Mouse (Mus musculus) midbrain, embryonic 12.5 days (tissue): ENCODE measurements around the gene Slc17a6. TPM values are rescaled to one million over a fixed set of nuclear protein-coding genes. Genes with fewer than 3 reads are reported as not detected.

Source experiments
- ATAC-seq: fragments of 200-750 bp; cut with Nextera tagmentation; 2 replicates; pipeline ENCODE4 v1.8.0; 2017; ENCODE audit warnings: low read depth, moderate TSS enrichment, moderate library complexity; ENCODE audit not compliant: low FRiP score
- H3K27ac ChIP-seq: fragments of 300-500 bp; sonication (generic); replicated peaks from 2 replicates; pipeline ENCODE4 v1.5.1; 2016; ENCODE audit warnings: mild to moderate bottlenecking
- H3K27me3 ChIP-seq: fragments of 300-500 bp; sonication (generic); 2 replicates; pipeline ENCODE4 v1.6.1; 2016; ENCODE audit warnings: mild to moderate bottlenecking
- H3K36me3 ChIP-seq: fragments of 300-500 bp; sonication (generic); 2 replicates; pipeline ENCODE4 v1.6.1; 2016
- H3K4me1 ChIP-seq: fragments of 300-500 bp; sonication (generic); 2 replicates; pipeline ENCODE4 v1.6.1; 2016
- H3K4me2 ChIP-seq: fragments of 300-500 bp; sonication (generic); replicated peaks from 2 replicates; pipeline ENCODE4 v1.6.1; 2016; ENCODE audit warnings: mild to moderate bottlenecking, moderate library complexity
- H3K4me3 ChIP-seq: fragments of 300-500 bp; sonication (generic); 2 replicates; pipeline ENCODE4 v1.5.1; 2016; ENCODE audit warnings: mild to moderate bottlenecking
- H3K9ac ChIP-seq: fragments of 300-500 bp; sonication (generic); replicated peaks from 2 replicates; pipeline ENCODE4 v1.6.1; 2016; ENCODE audit warnings: mild to moderate bottlenecking, moderate library complexity
- H3K9me3 ChIP-seq: fragments of 300-500 bp; sonication (generic); 2 replicates; pipeline ENCODE4 v1.6.1; 2016; ENCODE audit warnings: mild to moderate bottlenecking
- WGBS: fragments of 180-500 bp; shearing (Covaris S2); methylation state at CpG from one replicate; pipeline ENCODE4 v1.1.7; 2016; 5-methylcytosine and 5-hydroxymethylcytosine counted together
- polyA plus RNA-seq: library from polyadenylated mRNA; unstranded; fragments of >200 nt; fragmentation: Nextera tagmentation; extraction: Ambion mirVana; gene quantifications from 2 replicates; pipeline ENCODE4 v1.2.1, GENCODE M21; 2016

Slc17a6 gene
- polyA plus RNA-seq, result 52.6 and 59.0 TPM in 2 replicates

DNA sequence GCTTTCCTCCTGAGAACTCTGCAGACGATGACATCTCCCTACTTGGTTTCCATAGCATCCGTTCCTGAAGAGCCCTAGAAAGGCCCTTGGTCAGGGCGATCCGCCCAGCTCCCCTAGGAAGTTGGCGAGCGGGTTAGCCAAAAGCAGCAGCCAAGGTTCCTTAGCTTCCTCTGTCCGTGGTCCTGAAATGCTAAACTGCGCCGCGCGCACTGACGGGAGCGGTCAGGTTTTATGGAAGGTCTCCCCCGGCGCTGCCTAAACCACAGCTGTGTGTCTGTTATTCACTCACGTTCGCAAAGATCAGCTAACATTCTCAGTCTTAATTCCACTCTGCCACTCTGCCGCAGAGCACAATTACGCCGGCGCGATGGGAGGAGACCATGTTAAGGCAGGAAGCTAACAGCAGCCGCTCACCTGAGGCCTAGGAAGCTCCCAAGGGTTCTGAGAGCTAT is at the start of gene Slc17a6:
Gene Slc17a6 (plus strand): TSS at position 313 of the 452 bp plus-strand sequence.
- ATAC-seq, result peak; percentile 57
- peaks cover 52% of the 10 kb centered on the region for H3K27me3 ChIP-seq
- H3K4me3 ChIP-seq, result peak within 1 kb of the TSS; percentile 45
- no peaks in the 10 kb centered on the region for H3K36me3 ChIP-seq
- H3K27ac ChIP-seq, result peak within 1 kb of the TSS; percentile 96
- peak within 1 kb of the TSS; percentile 44 for H3K4me2 ChIP-seq
- peaks cover 10% of the 10 kb centered on the region; the same call in 1 of the 2 replicates for H3K4me1 ChIP-seq
- H3K9ac ChIP-seq, result peak within 1 kb of the TSS; percentile 66
- H3K9me3 ChIP-seq, result no peaks in the 10 kb centered on the region
- WGBS, result under 1% methylated on average over 23 of the region's 23 CpGs

DNA sequence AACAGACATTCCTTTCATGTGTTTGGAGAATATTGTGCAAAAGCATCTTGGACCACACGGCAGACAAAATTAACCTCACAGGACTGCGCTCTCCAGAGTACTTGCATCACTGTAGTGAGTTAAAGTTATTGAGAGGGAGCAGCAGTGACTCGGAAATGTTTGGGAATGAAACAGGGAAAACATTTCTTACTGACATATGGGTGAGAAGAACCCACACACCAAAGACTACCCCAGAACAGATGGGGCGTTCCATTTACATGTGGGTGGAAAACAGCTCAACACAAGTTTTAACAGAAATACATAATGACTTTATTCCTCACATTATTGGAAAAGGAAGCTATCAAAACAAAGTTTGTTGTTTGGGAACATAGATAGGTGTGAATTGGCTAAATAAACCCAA is 21.8 kb upstream of the Slc17a6 start:
- Histone ChIP-seq H3K4me3 (no peak overlapping the region), H3K9ac (no peak overlapping the region), H3K27ac (no peak overlapping the region), H3K9me3 (no peaks in the 10 kb centered on the region), H3K36me3 (no peaks in the 10 kb centered on the region), H3K27me3 (no peaks in the 10 kb centered on the region), H3K4me1 (no peaks in the 10 kb centered on the region), H3K4me2 (no peak overlapping the region)
- no peak for ATAC-seq
- 88% methylated on average over 4 of the region's 4 CpGs for WGBS

DNA sequence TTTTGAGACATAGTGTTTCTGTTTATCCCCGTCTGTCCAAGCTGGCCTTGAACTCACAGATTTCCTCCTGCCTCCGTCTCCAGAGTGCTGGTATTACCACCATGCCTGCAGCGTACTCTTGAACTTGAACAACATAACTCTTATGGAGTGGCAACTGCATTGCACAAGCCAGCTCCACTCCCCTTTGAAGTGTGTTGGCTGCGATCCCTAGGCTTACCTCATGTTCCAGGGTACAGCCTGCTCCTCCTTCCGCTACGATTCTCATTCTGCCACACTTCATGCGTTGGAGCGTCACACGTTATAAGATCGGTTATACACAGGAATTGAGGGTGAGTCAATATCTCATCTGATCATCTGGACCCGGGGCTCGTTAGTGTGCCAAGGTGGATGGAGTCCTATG is 18.1 kb upstream of the Slc17a6 start:
- Histone ChIP-seq H3K9ac (no peak overlapping the region), H3K27me3 (no peaks in the 10 kb centered on the region), H3K4me3 (no peak overlapping the region), H3K4me2 (no peak overlapping the region), H3K27ac (no peak overlapping the region), H3K9me3 (no peaks in the 10 kb centered on the region), H3K36me3 (no peaks in the 10 kb centered on the region), H3K4me1 (no peaks in the 10 kb centered on the region)
- no peak for ATAC-seq
- WGBS, result 92% methylated on average over 12 of the region's 12 CpGs

DNA sequence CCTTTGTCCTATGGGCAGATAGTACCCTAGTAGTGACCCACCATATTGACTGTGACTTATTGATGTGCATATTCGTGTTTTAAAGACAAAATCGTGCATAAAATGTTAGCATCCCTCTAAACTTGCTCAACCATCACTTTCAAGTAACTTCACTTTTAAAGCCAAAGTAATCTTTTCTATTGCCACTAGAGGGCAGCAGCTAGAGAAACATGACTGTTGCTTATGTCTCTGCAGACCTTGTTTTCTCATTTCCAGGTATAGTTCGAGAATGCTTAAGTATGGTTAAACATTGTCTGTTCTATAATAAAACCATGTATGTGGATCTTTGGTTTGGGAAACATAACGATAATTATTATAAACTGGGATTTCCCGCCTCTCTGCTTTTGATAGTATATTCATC is 7.4 kb upstream of the Slc17a6 start:
- no peaks in the 10 kb centered on the region for H3K4me1 ChIP-seq
- H3K9ac ChIP-seq, result no peak overlapping the region
- H3K4me2 ChIP-seq, result no peak overlapping the region
- WGBS, result 43% methylated on average over 5 of the region's 5 CpGs
- no peak overlapping the region for H3K27ac ChIP-seq
- H3K36me3 ChIP-seq, result no peaks in the 10 kb centered on the region
- no peaks in the 10 kb centered on the region for H3K27me3 ChIP-seq
- ATAC-seq, result no peak
- no peaks in the 10 kb centered on the region for H3K9me3 ChIP-seq
- no peak overlapping the region for H3K4me3 ChIP-seq

DNA sequence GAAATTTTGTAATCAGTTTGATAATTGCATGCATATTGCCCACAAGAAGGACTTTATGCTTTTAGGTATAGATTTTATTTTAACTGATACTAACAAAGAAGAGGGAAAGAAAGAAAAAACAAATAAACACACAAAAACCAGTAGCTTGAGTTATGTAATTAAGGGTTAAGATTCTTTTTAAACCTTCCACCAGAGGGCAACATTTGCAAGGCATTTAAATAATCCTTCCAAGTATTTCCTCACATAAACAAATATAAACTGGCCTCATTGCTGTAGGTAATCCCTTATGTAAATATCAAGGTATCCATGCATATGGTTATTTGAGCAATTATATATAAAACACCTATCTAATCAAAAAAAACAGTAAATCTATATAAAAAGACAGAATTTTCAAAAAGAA is 3.9 kb upstream of the Slc17a6 start:
- H3K9me3 ChIP-seq, result no peaks in the 10 kb centered on the region
- ATAC-seq, result no peak
- H3K27me3 ChIP-seq, result peaks cover 18% of the 10 kb centered on the region
- no peak overlapping the region for H3K9ac ChIP-seq
- H3K4me3 ChIP-seq, result no peak overlapping the region
- peak overlapping the region; percentile 32; the same call in 1 of the 2 replicates for H3K4me2 ChIP-seq
- H3K27ac ChIP-seq, result 0 out of 2 replicates have a peak overlapping the region, but pooled peaks have one; percentile 39
- H3K36me3 ChIP-seq, result no peaks in the 10 kb centered on the region
- H3K4me1 ChIP-seq, result 0 out of 2 replicates have a peak, but pooled peaks cover 3% of the 10 kb centered on the region

DNA sequence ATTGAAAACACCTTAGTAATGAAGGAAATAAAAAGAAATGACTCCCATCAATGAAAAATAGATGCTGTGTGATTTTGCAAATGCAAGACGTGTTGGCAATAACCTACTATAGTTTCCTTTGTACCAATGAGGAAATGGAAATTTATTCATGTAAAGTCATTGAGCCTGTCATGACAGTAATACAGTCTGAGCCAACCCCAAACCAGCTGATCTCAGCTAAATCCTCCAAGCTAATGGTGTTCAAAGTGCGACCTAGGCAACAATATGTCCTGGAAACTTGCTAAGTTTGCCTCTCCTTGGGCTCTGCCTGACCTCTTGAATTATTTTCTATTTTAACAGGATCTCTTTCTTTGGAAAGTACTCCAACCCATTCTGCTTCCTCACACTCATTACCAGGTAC is 3.4 kb upstream of the Slc17a6 start:
- Histone ChIP-seq H3K9me3 (no peaks in the 10 kb centered on the region), H3K4me2 (no peak overlapping the region), H3K27me3 (peaks cover 19% of the 10 kb centered on the region), H3K9ac (no peak overlapping the region), H3K4me3 (no peak overlapping the region), H3K4me1 (0 out of 2 replicates have a peak, but pooled peaks cover 3% of the 10 kb centered on the region), H3K27ac (0 out of 2 replicates have a peak overlapping the region, but pooled peaks have one; percentile 46), H3K36me3 (no peaks in the 10 kb centered on the region)
- ATAC-seq, result 0 out of 2 replicates have a peak, but pooled peaks have one; percentile 35
- WGBS, result 28% methylated on average over 2 of the region's 2 CpGs

DNA sequence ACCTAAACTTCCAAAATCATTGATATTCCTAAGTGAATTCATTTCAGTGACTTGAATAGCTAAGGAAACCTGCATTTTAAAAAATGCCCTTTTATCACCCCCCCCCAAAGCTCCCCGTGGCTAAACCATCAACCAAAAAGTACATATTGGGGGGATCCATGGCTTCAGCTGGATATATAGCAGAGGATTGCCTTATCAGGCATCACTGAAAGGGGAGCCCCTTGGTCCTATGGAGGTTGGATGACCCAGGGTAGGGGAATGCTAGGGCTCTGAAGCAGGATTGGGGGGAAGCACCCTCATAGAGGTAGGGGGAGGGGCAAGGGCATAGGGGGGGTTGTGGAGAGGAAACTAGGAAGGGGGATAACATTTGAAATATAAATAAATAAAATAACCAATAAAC is 1.8 kb upstream of the Slc17a6 start:
- H3K9ac ChIP-seq, result no peak overlapping the region
- no peak overlapping the region for H3K27ac ChIP-seq
- H3K36me3 ChIP-seq, result no peaks in the 10 kb centered on the region
- no peak for ATAC-seq
- H3K4me3 ChIP-seq, result 0 out of 2 replicates have a peak overlapping the region, but pooled peaks have one; percentile 9
- H3K4me2 ChIP-seq, result peak overlapping the region; percentile 25
- 38% methylated on average over 1 of the region's 1 CpGs for WGBS
- H3K27me3 ChIP-seq, result peaks cover 34% of the 10 kb centered on the region
- no peaks in the 10 kb centered on the region for H3K9me3 ChIP-seq
- peaks cover 3% of the 10 kb centered on the region; the same call in 1 of the 2 replicates for H3K4me1 ChIP-seq

DNA sequence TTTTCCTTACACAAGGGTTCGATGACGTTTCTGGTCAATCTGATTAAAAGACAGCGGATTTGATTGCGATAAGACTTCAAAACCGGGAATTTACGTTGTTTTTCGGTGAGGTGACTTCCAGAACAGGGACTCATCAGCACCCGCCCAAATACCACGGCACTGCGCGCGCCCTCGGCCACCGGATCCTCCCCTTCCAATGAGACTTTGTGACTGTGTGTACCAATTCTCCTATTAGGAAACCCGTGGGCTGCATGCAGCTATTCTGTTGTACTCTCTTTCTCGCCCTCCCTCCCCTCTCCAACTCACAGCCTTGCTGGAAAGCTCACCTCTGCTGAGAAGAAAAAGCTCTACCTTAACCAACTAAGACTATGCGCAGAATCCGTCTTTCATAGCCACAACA is 390 bp downstream of the Slc17a6 start:
- peaks cover 15% of the 10 kb centered on the region for H3K4me1 ChIP-seq
- under 1% methylated on average over 18 of the region's 18 CpGs for WGBS
- H3K4me2 ChIP-seq, result peak overlapping the region; percentile 39
- H3K9me3 ChIP-seq, result no peaks in the 10 kb centered on the region
- peak overlapping the region; percentile 45 for H3K4me3 ChIP-seq
- H3K27ac ChIP-seq, result peak overlapping the region; percentile 96
- no peak for ATAC-seq
- H3K27me3 ChIP-seq, result peaks cover 56% of the 10 kb centered on the region
- peak overlapping the region; percentile 66 for H3K9ac ChIP-seq
- no peaks in the 10 kb centered on the region for H3K36me3 ChIP-seq

DNA sequence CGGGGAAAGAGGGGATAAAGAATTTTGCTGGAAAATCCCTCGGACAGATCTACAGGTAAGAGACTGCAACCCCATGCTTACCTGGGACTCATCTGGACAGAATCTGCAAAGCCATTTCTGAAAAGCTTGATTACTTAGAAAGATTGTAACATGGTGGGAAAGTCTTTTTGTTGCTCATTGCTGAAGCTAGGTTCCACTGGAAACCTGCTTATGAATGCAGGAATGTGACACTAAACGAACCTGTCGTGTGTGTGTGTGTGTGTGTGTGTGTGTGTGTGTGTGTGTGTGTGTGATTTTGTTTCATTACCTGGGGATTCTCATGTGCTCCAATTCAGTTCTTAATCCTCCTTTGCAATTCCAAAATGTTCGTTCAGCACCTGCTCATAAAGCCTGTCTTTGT is 860 bp downstream of the Slc17a6 start:
- Histone ChIP-seq H3K4me3 (peak overlapping the region; percentile 45), H3K4me1 (peaks cover 19% of the 10 kb centered on the region), H3K9me3 (no peaks in the 10 kb centered on the region), H3K27ac (peak overlapping the region; percentile 96), H3K9ac (peak overlapping the region; percentile 66), H3K4me2 (peak overlapping the region; percentile 39; the same call in 1 of the 2 replicates), H3K36me3 (no peaks in the 10 kb centered on the region), H3K27me3 (peaks cover 61% of the 10 kb centered on the region)
- 1% methylated on average over 5 of the region's 5 CpGs for WGBS
- no peak for ATAC-seq

DNA sequence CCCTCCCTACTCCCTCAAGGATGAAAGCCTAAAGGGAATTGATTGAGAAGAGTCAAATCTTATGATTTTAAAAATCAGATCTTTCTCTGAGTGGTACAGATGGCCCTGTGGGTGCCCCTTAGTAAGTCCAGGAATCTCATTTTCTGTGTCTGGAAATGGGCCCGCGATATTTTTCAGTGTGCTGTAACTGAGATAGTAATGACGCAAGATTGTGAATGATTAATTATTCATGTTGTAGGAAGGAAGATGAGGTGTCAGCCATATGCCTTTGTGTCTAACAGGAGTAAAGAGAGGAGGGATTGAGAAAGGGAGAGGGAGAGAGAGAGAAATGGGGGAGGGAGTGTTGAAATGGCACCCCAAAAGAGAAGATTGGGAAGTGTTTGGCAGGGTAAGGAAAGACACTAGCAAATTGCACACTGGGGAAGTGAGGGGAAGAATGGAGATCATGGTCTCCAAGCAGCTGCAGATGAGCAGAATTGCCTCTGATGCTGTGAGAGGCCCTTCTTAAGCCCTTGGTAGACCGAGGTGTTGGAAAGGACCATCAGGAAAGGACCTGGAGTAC is 2.6 kb downstream of the Slc17a6 start:
- peak overlapping the region; percentile 40 for H3K4me3 ChIP-seq
- H3K36me3 ChIP-seq, result no peaks in the 10 kb centered on the region
- H3K27ac ChIP-seq, result peak overlapping the region; percentile 92
- 0% methylated on average over 4 of the region's 4 CpGs for WGBS
- peaks cover 22% of the 10 kb centered on the region for H3K4me1 ChIP-seq
- ATAC-seq, result no peak
- H3K9ac ChIP-seq, result peak overlapping the region; percentile 70
- peak overlapping the region; percentile 53 for H3K4me2 ChIP-seq
- H3K9me3 ChIP-seq, result no peaks in the 10 kb centered on the region
- H3K27me3 ChIP-seq, result peaks cover 69% of the 10 kb centered on the region

DNA sequence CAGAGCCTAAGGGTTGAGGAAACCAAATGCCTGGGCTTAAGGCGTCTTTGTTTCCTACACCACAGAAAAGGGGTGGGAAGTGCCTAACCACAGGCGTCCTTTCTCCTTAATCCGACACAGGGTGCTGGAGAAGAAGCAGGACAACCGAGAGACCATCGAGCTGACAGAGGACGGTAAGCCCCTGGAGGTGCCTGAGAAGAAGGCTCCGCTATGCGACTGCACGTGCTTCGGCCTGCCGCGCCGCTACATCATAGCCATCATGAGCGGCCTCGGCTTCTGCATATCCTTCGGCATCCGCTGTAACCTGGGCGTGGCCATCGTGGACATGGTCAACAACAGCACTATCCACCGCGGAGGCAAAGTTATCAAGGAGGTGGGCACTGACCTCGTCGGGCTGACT is 3.4 kb downstream of the Slc17a6 start:
- no peaks in the 10 kb centered on the region for H3K36me3 ChIP-seq
- under 1% methylated on average over 23 of the region's 23 CpGs for WGBS
- H3K27ac ChIP-seq, result peak overlapping the region; percentile 92
- peak overlapping the region; percentile 40 for H3K4me3 ChIP-seq
- 0 out of 2 replicates have a peak, but pooled peaks have one; percentile 11 for ATAC-seq
- no peaks in the 10 kb centered on the region for H3K9me3 ChIP-seq
- peak overlapping the region; percentile 53 for H3K4me2 ChIP-seq
- H3K4me1 ChIP-seq, result peaks cover 22% of the 10 kb centered on the region
- peak overlapping the region; percentile 70 for H3K9ac ChIP-seq
- peaks cover 67% of the 10 kb centered on the region for H3K27me3 ChIP-seq

DNA sequence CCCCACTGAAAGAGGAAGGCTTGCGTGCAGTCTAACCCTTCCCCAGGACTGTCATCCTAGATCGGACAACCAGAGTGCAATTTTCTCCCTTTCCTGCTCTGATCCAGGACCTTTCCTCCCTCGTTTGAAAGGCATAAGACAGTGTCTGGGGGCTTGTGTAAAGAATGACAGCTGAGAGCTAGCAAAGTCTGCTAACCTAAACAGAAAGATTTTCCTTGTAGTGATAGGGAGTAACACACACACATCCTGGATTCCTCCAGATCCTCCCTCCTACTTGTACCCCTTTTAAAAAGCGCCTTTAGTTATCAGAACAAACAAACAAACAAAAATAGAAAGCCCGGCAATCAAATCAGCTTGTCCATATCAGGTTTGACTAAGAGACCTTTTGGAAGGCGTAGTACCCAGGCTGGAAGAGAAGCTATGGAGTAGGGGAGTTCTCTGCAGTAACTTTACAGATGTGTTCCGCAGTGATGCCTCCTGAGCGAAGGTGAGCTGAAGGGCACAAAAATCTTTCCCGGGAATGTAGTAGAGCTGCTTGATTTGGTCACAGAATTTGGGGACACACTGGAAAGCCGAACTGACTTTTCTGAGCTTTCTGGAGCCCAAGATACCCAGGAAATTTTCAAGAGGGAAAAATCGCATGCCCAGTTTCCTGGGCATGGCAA is 3.9 kb downstream of the Slc17a6 start:
- Histone ChIP-seq H3K36me3 (no peaks in the 10 kb centered on the region), H3K4me2 (peak overlapping the region; percentile 53), H3K9me3 (no peaks in the 10 kb centered on the region), H3K27ac (peak overlapping the region; percentile 92), H3K4me3 (peak overlapping the region; percentile 40), H3K9ac (peak overlapping the region; percentile 70), H3K4me1 (peaks cover 22% of the 10 kb centered on the region), H3K27me3 (peaks cover 67% of the 10 kb centered on the region)
- 3% methylated on average over 11 of the region's 11 CpGs for WGBS
- ATAC-seq, result no peak
